Mouse (Mus musculus) myocyte (in vitro differentiated cells): ENCODE data around the gene Kcnq1. TPM values are rescaled to one million over a fixed set of nuclear protein-coding genes. Genes with fewer than 3 reads are reported as not detected.

Experiments
- H3K27me3 ChIP-seq: one replicate; pipeline ENCODE4 v1.6.1; 2011; ENCODE audit not compliant: control insufficient read depth, insufficient read depth, insufficient read length
- H3K36me3 ChIP-seq: one replicate; pipeline ENCODE4 v1.6.1; 2011; ENCODE audit not compliant: control insufficient read depth, insufficient read depth
- H3K4me2 ChIP-seq: one replicate; pipeline ENCODE4 v1.6.1; 2011; ENCODE audit warnings: low read depth, control low read depth
- H3K4me3 ChIP-seq: one replicate; pipeline ENCODE4 v1.5.1; 2011; ENCODE audit warnings: mild to moderate bottlenecking, control low read depth, moderate library complexity
- H3K79me2 ChIP-seq: one replicate; pipeline ENCODE4 v1.6.1; 2011; ENCODE audit not compliant: control insufficient read depth, insufficient read depth
- H3ac ChIP-seq: one replicate; pipeline ENCODE4 v1.6.1; 2011; ENCODE audit not compliant: control insufficient read depth, insufficient read length
- CEBPB ChIP-seq: IDR thresholded peaks from 2 replicates; pipeline ENCODE4 v1.6.1; 2011; ENCODE audit warnings: mild to moderate bottlenecking, moderate library complexity; ENCODE audit not compliant: poor library complexity, insufficient read depth, severe bottlenecking
- E2F4 ChIP-seq: IDR thresholded peaks from one replicate; pipeline ENCODE4 v1.6.1; 2011; ENCODE audit warnings: mild to moderate bottlenecking, control low read depth, moderate library complexity; ENCODE audit not compliant: insufficient read depth
- MAX ChIP-seq: IDR thresholded peaks from one replicate; pipeline ENCODE4 v1.6.1; 2011; ENCODE audit warnings: low read depth, mild to moderate bottlenecking, control low read depth
- MYOD1 ChIP-seq, 3 experiments: IDR thresholded peaks; one replicate each; pipeline ENCODE4 v1.6.1; 2011; ENCODE audit warnings: control low read depth in 2 of 3, low read depth in 2 of 3, mild to moderate bottlenecking in 2 of 3, moderate library complexity in 1 of 3; ENCODE audit not compliant: insufficient read length in 2 of 3, control insufficient read depth in 1 of 3
- MYOG ChIP-seq, 3 experiments: IDR thresholded peaks; one replicate each; pipeline ENCODE4 v1.6.1; 2011; ENCODE audit warnings: control low read depth in 2 of 3, low read depth in 2 of 3, mild to moderate bottlenecking in 2 of 3; ENCODE audit not compliant: insufficient read length in 2 of 3, control insufficient read depth in 1 of 3, insufficient read depth in 1 of 3
- POLR2A ChIP-seq: IDR thresholded peaks from one replicate; pipeline ENCODE4 v1.6.1; 2011; ENCODE audit warnings: low read depth, mild to moderate bottlenecking, control low read depth, moderate library complexity; ENCODE audit not compliant: insufficient read length
- POLR2AphosphoS2 ChIP-seq: IDR thresholded peaks from one replicate; pipeline ENCODE4 v1.6.1; 2011; ENCODE audit warnings: low read depth, control low read depth; ENCODE audit not compliant: insufficient read length
- REST ChIP-seq: IDR thresholded peaks from one replicate; pipeline ENCODE4 v1.6.1; 2011; ENCODE audit warnings: mild to moderate bottlenecking, control low read depth, moderate library complexity; ENCODE audit not compliant: insufficient read depth, insufficient read length
- SRF ChIP-seq: IDR thresholded peaks from one replicate; pipeline ENCODE4 v1.6.1; 2011; ENCODE audit warnings: low read depth; ENCODE audit not compliant: control insufficient read depth, insufficient read length
- TCF12 ChIP-seq: IDR thresholded peaks from one replicate; pipeline ENCODE4 v1.6.1; 2011; ENCODE audit warnings: mild to moderate bottlenecking, control low read depth; ENCODE audit not compliant: poor library complexity, insufficient read depth, severe bottlenecking
- TCF3 ChIP-seq: IDR thresholded peaks from one replicate; pipeline ENCODE4 v1.6.1; 2011; ENCODE audit warnings: low read depth, control low read depth; ENCODE audit not compliant: insufficient read length
- USF1 ChIP-seq: IDR thresholded peaks from one replicate; pipeline ENCODE4 v1.6.1; 2011; ENCODE audit warnings: low read depth, mild to moderate bottlenecking, control low read depth, moderate library complexity
- polyA plus RNA-seq: library from polyadenylated mRNA; unstranded; fragments of >200 nt; fragmentation: generic; extraction: Trizol; gene quantifications from one replicate; pipeline ENCODE4 v1.2.1, GENCODE M21; 2012; ENCODE audit warnings: missing spikeins

Kcnq1 gene
- polyA plus RNA-seq, 1 experiment = 0.12 TPM

GRCm38 (mm10) chr7:143463865-143464415 is 357.8 kb downstream of the Kcnq1 start:
- Histone ChIP-seq H3K4me2 (no peak overlapping the region), H3K79me2 (no peaks in the 10 kb centered on the region), H3K4me3 (no peak overlapping the region), H3ac (no peak overlapping the region), H3K36me3 (no peaks in the 10 kb centered on the region), H3K27me3 (peaks cover 11% of the 10 kb centered on the region)
- TF ChIP-seq USF1 = no peak
- TF ChIP-seq SRF = no peak
- TF ChIP-seq MYOG (IDR thresholded peaks at IDR 0.05; ENCODE audit: control insufficient read depth in 1 of 3, insufficient read depth in 1 of 3, insufficient read length in 2 of 3, low read depth in 2 of 3) = no peak
- no peak for TF ChIP-seq TCF12
- no peak for TF ChIP-seq MYOD1 (IDR thresholded peaks at IDR 0.05; ENCODE audit: control insufficient read depth in 1 of 3, insufficient read length in 2 of 3, low read depth in 2 of 3)
- TF ChIP-seq POLR2A = no peak
- TF ChIP-seq E2F4 = no peak
- TF ChIP-seq MAX = no peak
- TF ChIP-seq CEBPB = no peak
- no peak for TF ChIP-seq TCF3
- no peak for TF ChIP-seq POLR2AphosphoS2
- TF ChIP-seq REST = no peak

GRCm38 (mm10) chr7:143464811-143465560 is 358.8 kb downstream of the Kcnq1 start:
- Histone ChIP-seq H3K36me3 (no peaks in the 10 kb centered on the region), H3K79me2 (no peaks in the 10 kb centered on the region), H3K4me2 (no peak overlapping the region), H3K27me3 (peaks cover under 1% of the 10 kb centered on the region), H3K4me3 (no peak overlapping the region), H3ac (no peak overlapping the region)
- no peak for TF ChIP-seq MYOG (IDR thresholded peaks at IDR 0.05; ENCODE audit: control insufficient read depth in 1 of 3, insufficient read depth in 1 of 3, insufficient read length in 2 of 3, low read depth in 2 of 3)
- no peak for TF ChIP-seq CEBPB
- TF ChIP-seq TCF3 = no peak
- TF ChIP-seq USF1 = no peak
- no peak for TF ChIP-seq POLR2A
- no peak for TF ChIP-seq TCF12
- TF ChIP-seq REST = no peak

GRCm38 (mm10) chr7:143466099-143466677 is 360.0 kb downstream of the Kcnq1 start:
- H3K36me3 ChIP-seq = no peaks in the 10 kb centered on the region
- no peaks in the 10 kb centered on the region for H3K27me3 ChIP-seq
- no peak overlapping the region for H3K4me3 ChIP-seq
- H3K79me2 ChIP-seq = no peaks in the 10 kb centered on the region
- no peak overlapping the region for H3ac ChIP-seq
- TF ChIP-seq MYOG (IDR thresholded peaks at IDR 0.05; ENCODE audit: control insufficient read depth in 1 of 3, insufficient read depth in 1 of 3, insufficient read length in 2 of 3, low read depth in 2 of 3) = no peak
- TF ChIP-seq TCF12 = no peak
- TF ChIP-seq USF1 = no peak
- TF ChIP-seq TCF3 = no peak
- TF ChIP-seq POLR2AphosphoS2 = no peak
- no peak for TF ChIP-seq MAX
- no peak overlapping the region for H3K4me2 ChIP-seq

GRCm38 (mm10) chr7:143467714-143468113 is 361.6 kb downstream of the Kcnq1 start:
- Histone ChIP-seq H3K27me3 (peaks cover 7% of the 10 kb centered on the region), H3ac (no peak overlapping the region), H3K4me3 (no peak overlapping the region), H3K79me2 (no peaks in the 10 kb centered on the region), H3K36me3 (no peaks in the 10 kb centered on the region), H3K4me2 (no peak overlapping the region)
- no peak for TF ChIP-seq TCF3
- no peak for TF ChIP-seq SRF
- TF ChIP-seq E2F4 = no peak
- no peak for TF ChIP-seq TCF12
- no peak for TF ChIP-seq REST
- TF ChIP-seq MYOD1 (IDR thresholded peaks at IDR 0.05; ENCODE audit: control insufficient read depth in 1 of 3, insufficient read length in 2 of 3, low read depth in 2 of 3) = no peak
- no peak for TF ChIP-seq MYOG (IDR thresholded peaks at IDR 0.05; ENCODE audit: control insufficient read depth in 1 of 3, insufficient read depth in 1 of 3, insufficient read length in 2 of 3, low read depth in 2 of 3)
- no peak for TF ChIP-seq CEBPB
- no peak for TF ChIP-seq USF1
- TF ChIP-seq POLR2AphosphoS2 = no peak
- TF ChIP-seq MAX = no peak
- TF ChIP-seq POLR2A = no peak

- Histone ChIP-seq H3K36me3 (no peaks in the 10 kb centered on the region), H3K4me3 (no peak overlapping the region)
Observed at GRCm38 (mm10) chr7:143469946-143470345, 363.8 kb downstream of the Kcnq1 start.

More at GRCm38 (mm10) chr7:143469946-143470345, 363.8 kb downstream of the Kcnq1 start:
- no peaks in the 10 kb centered on the region for H3K79me2 ChIP-seq
- TF ChIP-seq SRF = no peak
- no peak for TF ChIP-seq CEBPB
- no peak for TF ChIP-seq MYOD1 (IDR thresholded peaks at IDR 0.05; ENCODE audit: control insufficient read depth in 1 of 3, insufficient read length in 2 of 3, low read depth in 2 of 3)
- no peak for TF ChIP-seq E2F4
- no peak for TF ChIP-seq POLR2A
- no peak for TF ChIP-seq POLR2AphosphoS2
- no peak for TF ChIP-seq REST
- H3K4me2 ChIP-seq = no peak overlapping the region
- H3K27me3 ChIP-seq = peaks cover 7% of the 10 kb centered on the region
- no peak overlapping the region for H3ac ChIP-seq
